Mouse (Mus musculus) lung, postnatal 4 days (tissue): ENCODE data around the gene Mrgprh.

Experiments used
- DNase-seq, 2 experiments: peaks; one replicate each; pipeline ENCODE4 v3.0.0; 2021

Gene Mrgprh

DNA sequence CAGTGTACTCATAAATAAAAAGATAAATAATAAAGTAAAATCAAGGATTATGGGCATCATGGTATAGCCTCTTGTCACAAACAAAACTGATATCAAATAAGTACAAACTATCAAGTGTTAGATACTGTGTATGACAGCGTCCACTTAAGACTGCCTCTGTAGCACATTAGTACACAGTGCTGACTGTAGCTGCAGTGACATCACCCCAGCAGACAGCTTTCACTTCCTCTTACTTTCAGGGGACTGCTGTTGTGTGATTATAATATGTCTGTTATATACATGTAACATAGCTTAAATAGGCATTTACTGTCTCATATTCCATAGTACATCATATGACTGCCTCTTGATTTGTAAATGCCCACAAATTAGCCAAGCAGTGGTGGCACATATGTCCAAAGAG, 45.2 kb downstream of the Mrgprh start:
- DNase-seq: no peak

DNA sequence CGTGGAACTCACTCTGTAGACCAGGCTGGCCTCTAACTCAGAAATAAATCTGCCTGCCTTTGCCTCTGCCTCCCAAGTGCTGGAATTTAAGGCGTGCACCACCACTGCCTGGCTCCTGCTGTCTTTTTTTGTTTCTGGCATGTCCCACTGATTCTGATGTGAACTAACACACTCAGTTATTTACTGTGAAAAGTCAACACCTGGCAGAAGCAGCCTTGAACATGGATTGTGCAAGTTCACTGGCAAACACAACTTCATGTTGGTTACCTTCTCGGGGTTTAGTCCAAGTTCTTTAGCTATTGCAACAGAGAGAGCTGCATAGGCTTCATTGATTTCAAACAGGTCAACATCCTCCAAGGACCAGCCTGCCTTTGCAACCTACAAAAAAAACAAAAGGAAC, 49.2 kb downstream of the Mrgprh start:
- DNase-seq: no peak

DNA sequence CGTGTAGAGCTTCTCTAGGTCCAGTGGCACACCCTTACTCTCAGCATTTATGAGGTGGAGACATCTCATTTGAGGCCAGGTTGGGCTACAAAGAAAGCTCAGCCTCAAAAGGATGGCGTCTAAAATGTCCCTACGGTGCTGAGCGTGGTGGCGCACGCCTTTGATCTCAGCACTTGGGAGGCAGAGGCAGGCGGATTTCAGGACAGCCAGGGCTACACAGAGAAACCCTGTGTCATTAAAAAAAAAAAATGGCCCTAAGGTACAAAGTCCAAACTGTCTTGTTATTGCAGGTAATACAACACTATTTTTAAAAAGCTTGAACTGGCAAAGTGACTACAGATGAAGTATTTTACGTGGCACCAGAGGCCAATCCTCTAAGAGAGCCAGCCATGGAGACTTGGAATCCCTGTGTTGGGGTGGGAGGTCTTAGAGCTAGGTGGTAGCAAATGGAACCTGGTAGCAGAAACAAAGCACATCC, 49.9 kb downstream of the Mrgprh start:
- no peak for DNase-seq
